Mouse (Mus musculus): ENCODE measurements around the gene Eef1g. TPM values are rescaled to one million over a fixed set of nuclear protein-coding genes. Genes with fewer than 3 reads are reported as not detected.

The Eef1g gene
- polyA plus RNA-seq, 1 experiment from 2014 or later: 344 TPM

- H3K9me3 ChIP-seq (replicated peaks; ENCODE audit: control insufficient read depth, low read length): no peaks in the 10 kb centered on the region
- H3K27me3 ChIP-seq (ENCODE audit: control insufficient read depth, insufficient read depth, low read length): no peaks in the 10 kb centered on the region
- H3K27ac ChIP-seq (ENCODE audit: low read depth, low read length): peak overlapping the region; percentile 90
- peaks cover 40% of the 10 kb centered on the region for H3K4me1 ChIP-seq (ENCODE audit: control insufficient read depth, insufficient read depth, low read length)
- no peak for ATAC-seq (replicated peaks; ENCODE audit: insufficient number of reproducible peaks, low FRiP score, low TSS enrichment)
- H3K4me3 ChIP-seq (ENCODE audit: low read depth, low read length): peak overlapping the region; percentile 70
- WGBS (ENCODE audit: insufficient replicate concordance): 48% methylated on average over 4 of the region's 4 CpGs
- no peaks in the 10 kb centered on the region for H3K36me3 ChIP-seq (ENCODE audit: control insufficient read depth, insufficient read depth, low read length)
- H3K9ac ChIP-seq (ENCODE audit: low read depth, low read length): peak overlapping the region; percentile 34; the same call in 1 of the 2 replicates
- H3K4me2 ChIP-seq: peak overlapping the region; percentile 76
Measured at GRCm38 (mm10) chr19:8991245-8991870, 24.5 kb downstream of the Eef1g start.

- Histone ChIP-seq H3K36me3 (ENCODE audit: control insufficient read depth, insufficient read depth, low read length) (no peaks in the 10 kb centered on the region), H3K4me3 (ENCODE audit: low read depth, low read length) (peak overlapping the region; percentile 70; the same call in 1 of the 2 replicates), H3K4me1 (ENCODE audit: control insufficient read depth, insufficient read depth, low read length) (peaks cover 42% of the 10 kb centered on the region), H3K27me3 (ENCODE audit: control insufficient read depth, insufficient read depth, low read length) (no peaks in the 10 kb centered on the region), H3K9me3 (replicated peaks; ENCODE audit: control insufficient read depth, low read length) (no peaks in the 10 kb centered on the region), H3K9ac (ENCODE audit: low read depth, low read length) (peak overlapping the region; percentile 34), H3K27ac (ENCODE audit: low read depth, low read length) (peak overlapping the region; percentile 90), H3K4me2 (peak overlapping the region; percentile 76)
- WGBS (ENCODE audit: insufficient replicate concordance): 75% methylated on average over 13 of the region's 13 CpGs
- no peak for ATAC-seq (replicated peaks; ENCODE audit: insufficient number of reproducible peaks, low FRiP score, low TSS enrichment)
Measured at GRCm38 (mm10) chr19:8991871-8992735, 25.3 kb downstream of the Eef1g start.

- no peaks in the 10 kb centered on the region for H3K9me3 ChIP-seq (replicated peaks; ENCODE audit: control insufficient read depth, low read length)
- 0 out of 2 replicates have a peak overlapping the region, but pooled peaks have one; percentile 12 for H3K9ac ChIP-seq (ENCODE audit: low read depth, low read length)
- WGBS (ENCODE audit: insufficient replicate concordance): 32% methylated on average over 12 of the region's 12 CpGs
- H3K36me3 ChIP-seq (ENCODE audit: control insufficient read depth, insufficient read depth, low read length): no peaks in the 10 kb centered on the region
- no peak overlapping the region for H3K4me3 ChIP-seq (ENCODE audit: low read depth, low read length)
- H3K4me1 ChIP-seq (ENCODE audit: control insufficient read depth, insufficient read depth, low read length): peaks cover 47% of the 10 kb centered on the region
- H3K27me3 ChIP-seq (ENCODE audit: control insufficient read depth, insufficient read depth, low read length): no peaks in the 10 kb centered on the region
- H3K4me2 ChIP-seq: peak overlapping the region; percentile 76
- ATAC-seq (replicated peaks; ENCODE audit: insufficient number of reproducible peaks, low FRiP score, low TSS enrichment): peak; percentile 35
- H3K27ac ChIP-seq (ENCODE audit: low read depth, low read length): peak overlapping the region; percentile 90
Measured at GRCm38 (mm10) chr19:8992769-8993624, 26.2 kb downstream of the Eef1g start.

GRCm38 (mm10) chr19:8993625-8993912, 26.7 kb downstream of the Eef1g start:
- no peaks in the 10 kb centered on the region for H3K9me3 ChIP-seq (replicated peaks; ENCODE audit: control insufficient read depth, low read length)
- H3K4me2 ChIP-seq: no peak overlapping the region
- H3K4me3 ChIP-seq (ENCODE audit: low read depth, low read length): no peak overlapping the region
- no peak overlapping the region; the same call in 1 of the 2 replicates for H3K9ac ChIP-seq (ENCODE audit: low read depth, low read length)
- H3K4me1 ChIP-seq (ENCODE audit: control insufficient read depth, insufficient read depth, low read length): peaks cover 44% of the 10 kb centered on the region
- no peak overlapping the region for H3K27ac ChIP-seq (ENCODE audit: low read depth, low read length)
- no peaks in the 10 kb centered on the region for H3K36me3 ChIP-seq (ENCODE audit: control insufficient read depth, insufficient read depth, low read length)
- no peaks in the 10 kb centered on the region for H3K27me3 ChIP-seq (ENCODE audit: control insufficient read depth, insufficient read depth, low read length)
- ATAC-seq (replicated peaks; ENCODE audit: insufficient number of reproducible peaks, low FRiP score, low TSS enrichment): no peak
- WGBS (ENCODE audit: insufficient replicate concordance): 64% methylated on average over 2 of the region's 2 CpGs

GRCm38 (mm10) chr19:8994813-8995607, 28.2 kb downstream of the Eef1g start:
- no peak for ATAC-seq (replicated peaks; ENCODE audit: insufficient number of reproducible peaks, low FRiP score, low TSS enrichment)
- H3K27me3 ChIP-seq (ENCODE audit: control insufficient read depth, insufficient read depth, low read length): no peaks in the 10 kb centered on the region
- no peak overlapping the region for H3K27ac ChIP-seq (ENCODE audit: low read depth, low read length)
- 76% methylated on average over 10 of the region's 10 CpGs for WGBS (ENCODE audit: insufficient replicate concordance)
- no peak overlapping the region for H3K4me3 ChIP-seq (ENCODE audit: low read depth, low read length)
- no peaks in the 10 kb centered on the region for H3K9me3 ChIP-seq (replicated peaks; ENCODE audit: control insufficient read depth, low read length)
- no peaks in the 10 kb centered on the region for H3K36me3 ChIP-seq (ENCODE audit: control insufficient read depth, insufficient read depth, low read length)
- no peak overlapping the region for H3K4me2 ChIP-seq
- H3K4me1 ChIP-seq (ENCODE audit: control insufficient read depth, insufficient read depth, low read length): peaks cover 41% of the 10 kb centered on the region
- no peak overlapping the region for H3K9ac ChIP-seq (ENCODE audit: low read depth, low read length)

- 87% methylated on average over 6 of the region's 6 CpGs for WGBS (ENCODE audit: insufficient replicate concordance)
- no peak overlapping the region for H3K27ac ChIP-seq (ENCODE audit: low read depth, low read length)
- H3K4me1 ChIP-seq (ENCODE audit: control insufficient read depth, insufficient read depth, low read length): peaks cover 32% of the 10 kb centered on the region
Measured at GRCm38 (mm10) chr19:8996601-8997000, 29.8 kb downstream of the Eef1g start.

GRCm38 (mm10) chr19:8997546-8997945, 30.7 kb downstream of the Eef1g start:
- Histone ChIP-seq H3K36me3 (ENCODE audit: control insufficient read depth, insufficient read depth, low read length) (peaks cover 10% of the 10 kb centered on the region), H3K9ac (ENCODE audit: low read depth, low read length) (0 out of 2 replicates have a peak overlapping the region, but pooled peaks have one; percentile 12), H3K4me1 (ENCODE audit: control insufficient read depth, insufficient read depth, low read length) (peaks cover 23% of the 10 kb centered on the region), H3K4me3 (ENCODE audit: low read depth, low read length) (no peak overlapping the region), H3K4me2 (peak overlapping the region; percentile 18; the same call in 1 of the 2 replicates), H3K9me3 (replicated peaks; ENCODE audit: control insufficient read depth, low read length) (no peaks in the 10 kb centered on the region), H3K27ac (ENCODE audit: low read depth, low read length) (peak overlapping the region; percentile 60), H3K27me3 (ENCODE audit: control insufficient read depth, insufficient read depth, low read length) (no peaks in the 10 kb centered on the region)
- 43% methylated on average over 4 of the region's 4 CpGs for WGBS (ENCODE audit: insufficient replicate concordance)
- peak; percentile 67 for ATAC-seq (replicated peaks; ENCODE audit: insufficient number of reproducible peaks, low FRiP score, low TSS enrichment)

More at GRCm38 (mm10) chr19:8996601-8997000, 29.8 kb downstream of the Eef1g start:
- no peak overlapping the region for H3K9ac ChIP-seq (ENCODE audit: low read depth, low read length)
- no peaks in the 10 kb centered on the region for H3K27me3 ChIP-seq (ENCODE audit: control insufficient read depth, insufficient read depth, low read length)
- H3K4me2 ChIP-seq: no peak overlapping the region
- no peak overlapping the region for H3K4me3 ChIP-seq (ENCODE audit: low read depth, low read length)
- H3K9me3 ChIP-seq (replicated peaks; ENCODE audit: control insufficient read depth, low read length): no peaks in the 10 kb centered on the region
- ATAC-seq (replicated peaks; ENCODE audit: insufficient number of reproducible peaks, low FRiP score, low TSS enrichment): no peak
- peaks cover under 1% of the 10 kb centered on the region; the same call in 1 of the 2 replicates for H3K36me3 ChIP-seq (ENCODE audit: control insufficient read depth, insufficient read depth, low read length)

All from heart, embryonic 11.5 days (tissue).